Mouse (Mus musculus) stomach, postnatal 0 days (tissue): ENCODE data around the gene Tmed4.

Experiments
- CTCF ChIP-seq: IDR thresholded peaks from 2 replicates; pipeline ENCODE4 v1.5.1; 2016; ENCODE audit warnings: antibody characterized with exemption, low read depth, mild to moderate bottlenecking, moderate library complexity
- EP300 ChIP-seq: optimal IDR thresholded peaks from 2 replicates; pipeline ENCODE3; 2016; ENCODE audit warnings: antibody characterized with exemption

DNA sequence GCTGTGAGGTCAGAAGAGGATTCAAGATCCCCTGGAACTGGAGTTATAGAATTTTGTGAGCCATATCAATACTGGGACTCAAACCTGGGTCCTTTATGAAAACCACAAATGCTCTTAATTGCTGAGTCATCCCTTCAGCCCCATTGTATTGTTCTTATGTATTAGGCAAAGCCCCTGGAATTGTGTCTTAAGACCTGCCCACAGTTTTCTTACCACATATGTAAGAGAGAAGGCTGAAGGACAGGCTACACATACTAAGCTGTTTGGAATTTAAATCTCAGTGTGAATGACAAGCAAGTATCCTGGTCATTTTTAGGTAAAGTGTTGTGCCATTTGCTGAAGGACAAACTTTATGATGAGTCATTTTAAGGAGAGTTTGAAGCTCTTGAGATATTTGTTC lies 21.4 kb upstream of the Tmed4 start:
- TF ChIP-seq CTCF = no peak
- TF ChIP-seq EP300 = no peak
